Mouse (Mus musculus) midbrain, embryonic 16.5 days (tissue): ENCODE results near the gene Dcakd. TPM values are rescaled to one million over a fixed set of nuclear protein-coding genes. Genes with fewer than 3 reads are reported as not detected.

Source experiments
- ATAC-seq: fragments of 200-750 bp; cut with Nextera tagmentation; 2 replicates; pipeline ENCODE4 v1.8.0; 2017; ENCODE audit warnings: moderate TSS enrichment
- H3K27ac ChIP-seq: fragments of 300-500 bp; sonication (generic); 2 replicates; pipeline ENCODE4 v1.5.1; 2014; ENCODE audit warnings: mild to moderate bottlenecking, low read length, mixed read lengths
- H3K27me3 ChIP-seq: fragments of 300-500 bp; sonication (generic); 2 replicates; pipeline ENCODE4 v1.6.1; 2014; ENCODE audit warnings: low read depth, low read length, mixed read lengths; ENCODE audit not compliant: control insufficient read depth, insufficient read depth
- H3K36me3 ChIP-seq: fragments of 300-500 bp; sonication (generic); 2 replicates; pipeline ENCODE4 v1.6.1; 2014; ENCODE audit warnings: mild to moderate bottlenecking, low read length, moderate library complexity, mixed read lengths; ENCODE audit not compliant: control insufficient read depth, insufficient read depth
- H3K4me1 ChIP-seq: fragments of 300-500 bp; sonication (generic); 2 replicates; pipeline ENCODE4 v1.6.1; 2014; ENCODE audit warnings: mild to moderate bottlenecking, low read length, mixed read lengths; ENCODE audit not compliant: control insufficient read depth, insufficient read depth
- H3K4me2 ChIP-seq: fragments of 300-500 bp; sonication (generic); 2 replicates; pipeline ENCODE4 v1.6.1; 2014; ENCODE audit warnings: mild to moderate bottlenecking, low read length, mixed read lengths
- H3K4me3 ChIP-seq: fragments of 300-500 bp; sonication (generic); 2 replicates; pipeline ENCODE4 v1.5.1; 2014; ENCODE audit warnings: low read depth, mild to moderate bottlenecking, low read length, moderate library complexity, mixed read lengths
- H3K9ac ChIP-seq: fragments of 300-500 bp; sonication (generic); 2 replicates; pipeline ENCODE4 v1.6.1; 2014; ENCODE audit warnings: low read depth, low read length, mixed read lengths
- H3K9me3 ChIP-seq: fragments of 300-500 bp; sonication (generic); replicated peaks from 2 replicates; pipeline ENCODE4 v1.6.1; 2014; ENCODE audit warnings: mild to moderate bottlenecking, low read length, mixed read lengths; ENCODE audit not compliant: control insufficient read depth, poor library complexity, severe bottlenecking
- WGBS: fragments of 180-500 bp; shearing (Covaris S2); extraction: QIAGEN DNeasy Blood & Tissue Kit; methylation state at CpG from one replicate; pipeline ENCODE4 v1.1.7; 2014; 5-methylcytosine and 5-hydroxymethylcytosine counted together
- polyA plus RNA-seq: library from polyadenylated mRNA; unstranded; fragments of >200 nt; fragmentation: Nextera tagmentation; extraction: Ambion mirVana; gene quantifications from 2 replicates; pipeline ENCODE4 v1.2.1, GENCODE M21; 2015

Gene Dcakd
- polyA plus RNA-seq, 1 experiment from 2014 or later, result 174 TPM

DNA sequence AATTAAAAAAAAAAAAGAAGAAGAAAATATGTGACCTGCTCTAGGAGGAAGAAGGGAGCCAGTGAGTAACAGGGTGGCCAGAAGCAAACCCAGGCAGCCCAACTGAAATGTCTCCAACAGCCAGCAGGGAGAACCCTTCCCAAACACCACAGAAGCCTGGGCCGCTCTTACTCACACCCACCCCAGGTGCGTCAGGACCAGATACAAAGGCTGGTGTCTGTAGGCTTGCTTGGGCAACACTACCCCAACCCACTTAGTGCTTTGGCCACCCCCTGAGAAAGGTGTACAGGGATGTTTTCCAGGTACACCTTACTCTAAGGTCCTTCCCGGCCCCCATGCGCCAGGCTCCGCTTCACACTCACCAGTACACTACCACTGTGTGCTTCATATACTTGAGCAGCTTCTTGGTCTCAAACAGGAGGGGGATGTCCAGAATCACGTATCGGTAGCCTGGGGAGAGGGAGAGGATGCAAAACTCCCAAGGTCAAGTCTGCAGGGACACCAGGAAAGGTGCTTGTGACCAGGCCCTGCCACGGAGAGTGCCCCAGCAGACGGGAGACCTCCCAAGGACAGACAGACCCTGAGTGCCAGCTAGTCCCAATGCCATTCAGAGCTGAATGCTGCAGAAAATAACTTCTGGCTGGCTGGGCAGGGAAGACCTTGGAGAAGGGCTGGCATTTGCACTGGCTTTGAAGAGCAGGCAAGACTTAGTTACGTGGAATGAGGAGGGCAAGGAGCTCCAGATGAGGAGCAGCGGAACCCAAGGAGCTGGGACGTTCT lies 31.0 kb downstream of the Dcakd start:
- H3K9me3 ChIP-seq, result no peaks in the 10 kb centered on the region
- no peaks in the 10 kb centered on the region for H3K27me3 ChIP-seq
- no peak overlapping the region for H3K4me3 ChIP-seq
- peaks cover 14% of the 10 kb centered on the region; the same call in 1 of the 2 replicates for H3K4me1 ChIP-seq
- H3K4me2 ChIP-seq, result no peak overlapping the region
- WGBS, result 95% methylated on average over 12 of the region's 12 CpGs
- no peak overlapping the region for H3K9ac ChIP-seq
- no peak overlapping the region for H3K27ac ChIP-seq
- H3K36me3 ChIP-seq, result peaks cover 37% of the 10 kb centered on the region
- no peak for ATAC-seq

- 93% methylated on average over 7 of the region's 7 CpGs for WGBS
Observed at GRCm38 (mm10) chr11:102996385-102996784, 31.7 kb downstream of the Dcakd start.

DNA sequence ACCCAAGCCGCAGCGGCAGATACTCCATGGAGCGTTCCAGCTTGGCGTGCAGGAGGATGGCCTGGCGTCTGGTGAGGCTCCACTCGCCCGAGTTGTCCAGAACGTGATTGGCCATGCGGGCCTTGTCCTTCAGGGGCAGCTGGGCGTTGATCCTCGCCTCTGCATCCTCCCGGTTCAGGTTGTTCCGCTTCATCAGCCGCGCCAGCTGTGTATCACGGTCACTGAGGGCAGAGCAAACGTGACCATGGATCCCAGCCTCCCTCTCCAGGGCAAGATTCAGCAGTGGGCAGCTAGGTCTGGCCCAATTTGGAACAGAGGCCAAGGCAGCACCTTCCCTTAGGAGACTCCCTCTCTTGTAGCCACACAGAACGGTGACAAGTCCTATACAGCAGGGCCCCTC lies 33.2 kb downstream of the Dcakd start:
- H3K4me2 ChIP-seq, result no peak overlapping the region
- no peak for ATAC-seq
- peaks cover 37% of the 10 kb centered on the region for H3K36me3 ChIP-seq
- H3K4me1 ChIP-seq, result peaks cover 22% of the 10 kb centered on the region
- no peaks in the 10 kb centered on the region for H3K9me3 ChIP-seq
- no peak overlapping the region for H3K9ac ChIP-seq
- WGBS, result 85% methylated on average over 18 of the region's 18 CpGs
- no peak overlapping the region for H3K4me3 ChIP-seq
- H3K27me3 ChIP-seq, result no peaks in the 10 kb centered on the region
- no peak overlapping the region for H3K27ac ChIP-seq

More at GRCm38 (mm10) chr11:102996385-102996784, 31.7 kb downstream of the Dcakd start:
- Histone ChIP-seq H3K27me3 (no peaks in the 10 kb centered on the region), H3K36me3 (peaks cover 37% of the 10 kb centered on the region), H3K4me3 (no peak overlapping the region), H3K27ac (no peak overlapping the region), H3K9ac (no peak overlapping the region), H3K4me2 (no peak overlapping the region), H3K4me1 (peaks cover 21% of the 10 kb centered on the region), H3K9me3 (no peaks in the 10 kb centered on the region)
- ATAC-seq, result no peak

DNA sequence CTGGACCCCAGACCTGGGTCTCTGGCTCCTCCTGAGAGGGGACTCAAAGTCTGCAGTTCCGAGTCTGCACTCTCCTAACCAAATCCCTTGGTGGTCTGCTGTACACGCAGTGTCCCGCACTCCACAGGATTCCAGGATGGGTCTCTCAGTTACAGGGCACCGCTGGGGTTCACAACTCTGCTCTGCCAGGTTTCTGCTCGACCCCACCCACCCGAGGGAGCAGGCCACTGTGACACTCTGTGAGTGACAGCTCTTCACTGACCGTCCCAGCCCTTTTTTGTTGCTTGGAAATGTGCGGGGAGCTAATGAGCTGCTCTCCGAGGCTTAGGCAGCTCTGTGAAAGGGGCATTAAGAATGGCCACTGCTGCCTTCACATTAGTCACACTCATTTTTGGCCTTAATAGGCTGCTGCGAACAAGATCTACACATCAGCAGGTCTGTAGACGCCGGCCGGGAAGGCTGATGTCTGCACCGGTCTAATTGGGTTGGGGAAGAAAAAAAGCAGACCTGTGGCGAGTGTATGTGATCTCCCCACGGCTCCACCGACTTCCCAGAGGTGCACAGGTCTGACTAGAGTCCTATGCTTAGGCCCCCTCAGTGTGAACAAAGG lies 34.6 kb downstream of the Dcakd start:
- no peak overlapping the region for H3K4me3 ChIP-seq
- H3K9ac ChIP-seq, result no peak overlapping the region
- H3K9me3 ChIP-seq, result no peaks in the 10 kb centered on the region
- peaks cover 19% of the 10 kb centered on the region for H3K4me1 ChIP-seq
- H3K4me2 ChIP-seq, result no peak overlapping the region
- peak; percentile 44; the same call in 1 of the 2 replicates for ATAC-seq
- H3K36me3 ChIP-seq, result peaks cover 29% of the 10 kb centered on the region
- WGBS, result 22% methylated on average over 17 of the region's 17 CpGs
- H3K27me3 ChIP-seq, result peaks cover 8% of the 10 kb centered on the region; the same call in 1 of the 2 replicates
- H3K27ac ChIP-seq, result no peak overlapping the region

GRCm38 (mm10) chr11:102992940-102993339 lies 35.2 kb downstream of the Dcakd start:
- H3K27ac ChIP-seq, result no peak overlapping the region
- peak; percentile 54 for ATAC-seq
- H3K27me3 ChIP-seq, result peaks cover 9% of the 10 kb centered on the region; the same call in 1 of the 2 replicates
- H3K4me3 ChIP-seq, result no peak overlapping the region
- no peak overlapping the region for H3K4me2 ChIP-seq
- WGBS, result 5% methylated on average over 5 of the region's 5 CpGs
- no peaks in the 10 kb centered on the region for H3K9me3 ChIP-seq
- peaks cover 19% of the 10 kb centered on the region for H3K4me1 ChIP-seq
- no peak overlapping the region for H3K9ac ChIP-seq
- peaks cover 29% of the 10 kb centered on the region for H3K36me3 ChIP-seq

DNA sequence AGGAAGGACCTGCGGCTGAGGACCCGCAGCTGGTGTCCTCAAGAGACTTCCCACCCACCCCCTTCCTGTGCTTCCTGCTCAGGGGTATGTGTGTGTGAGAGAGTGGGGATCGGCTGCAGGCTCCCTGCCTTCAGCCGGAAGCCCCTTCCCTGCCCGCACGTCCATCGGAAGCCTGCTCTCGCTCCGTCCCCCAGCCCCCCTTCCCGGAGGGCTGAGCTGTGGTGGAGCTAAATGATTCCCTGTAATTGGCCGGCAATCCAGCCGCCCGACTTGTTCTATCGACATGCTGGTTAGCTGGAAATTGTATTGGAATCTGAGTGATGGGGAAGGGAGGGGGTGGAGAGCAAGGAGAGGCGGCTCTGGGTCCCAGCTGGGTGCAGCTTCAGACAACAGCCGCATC lies 36.5 kb downstream of the Dcakd start:
- peaks cover 9% of the 10 kb centered on the region; the same call in 1 of the 2 replicates for H3K27me3 ChIP-seq
- ATAC-seq, result no peak
- peak overlapping the region; percentile 52 for H3K4me2 ChIP-seq
- no peaks in the 10 kb centered on the region for H3K9me3 ChIP-seq
- H3K36me3 ChIP-seq, result peaks cover 26% of the 10 kb centered on the region
- H3K27ac ChIP-seq, result no peak overlapping the region
- H3K4me3 ChIP-seq, result peak overlapping the region; percentile 14
- WGBS, result under 1% methylated on average over 16 of the region's 16 CpGs
- peak overlapping the region; percentile 58 for H3K9ac ChIP-seq
- peaks cover 19% of the 10 kb centered on the region for H3K4me1 ChIP-seq

DNA sequence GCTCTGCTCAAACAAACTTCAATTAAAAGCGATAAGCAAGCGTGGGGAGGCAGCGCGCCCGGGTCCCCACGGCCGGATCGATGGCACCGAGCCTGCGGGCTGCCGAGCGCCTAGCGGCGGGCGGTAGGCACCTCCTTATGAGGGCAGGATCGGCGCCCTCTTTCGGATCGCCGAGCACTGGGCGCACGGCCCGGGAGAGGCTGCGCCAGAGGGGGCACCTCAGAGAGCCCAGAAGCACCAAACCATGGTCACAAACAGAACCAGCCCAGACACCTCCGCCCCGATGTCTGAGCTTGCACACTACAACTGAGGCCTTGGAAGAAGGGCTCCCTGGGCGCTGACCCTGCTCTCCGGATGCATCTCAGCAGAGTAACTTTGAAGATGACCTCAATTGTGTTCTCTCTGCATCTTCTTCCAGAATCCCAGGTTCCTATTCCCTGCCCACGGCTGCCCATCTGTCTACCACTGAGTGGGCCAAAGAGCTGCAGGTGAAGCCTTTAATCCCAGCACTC lies 37.9 kb downstream of the Dcakd start:
- Histone ChIP-seq H3K4me1 (peaks cover 19% of the 10 kb centered on the region), H3K4me3 (peak overlapping the region; percentile 39)

GRCm38 (mm10) chr11:102989641-102990151 lies 38.4 kb downstream of the Dcakd start:
- Histone ChIP-seq H3K4me3 (peak overlapping the region; percentile 39), H3K27ac (no peak overlapping the region), H3K27me3 (peaks cover 9% of the 10 kb centered on the region; the same call in 1 of the 2 replicates), H3K9ac (peak overlapping the region; percentile 59), H3K9me3 (no peaks in the 10 kb centered on the region), H3K36me3 (peaks cover 8% of the 10 kb centered on the region; the same call in 1 of the 2 replicates), H3K4me1 (peaks cover 20% of the 10 kb centered on the region), H3K4me2 (peak overlapping the region; percentile 81)
- ATAC-seq, result no peak
- 4% methylated on average over 28 of the region's 28 CpGs for WGBS

More for the DNA sequence above, 37.9 kb downstream of the Dcakd start:
- WGBS, result 1% methylated on average over 29 of the region's 29 CpGs
- Histone ChIP-seq H3K4me2 (peak overlapping the region; percentile 81), H3K9ac (peak overlapping the region; percentile 59), H3K27ac (no peak overlapping the region), H3K27me3 (peaks cover 9% of the 10 kb centered on the region; the same call in 1 of the 2 replicates), H3K36me3 (peaks cover 13% of the 10 kb centered on the region; the same call in 1 of the 2 replicates), H3K9me3 (no peaks in the 10 kb centered on the region)
- ATAC-seq, result 0 out of 2 replicates have a peak, but pooled peaks have one; percentile 10
